Mouse (Mus musculus): ENCODE measurements around the gene Gpr153. TPM values are rescaled to one million over a fixed set of nuclear protein-coding genes. Genes with fewer than 3 reads are reported as not detected.

Gene Gpr153
- polyA plus RNA-seq, 1 experiment = 0.47 TPM

DNA sequence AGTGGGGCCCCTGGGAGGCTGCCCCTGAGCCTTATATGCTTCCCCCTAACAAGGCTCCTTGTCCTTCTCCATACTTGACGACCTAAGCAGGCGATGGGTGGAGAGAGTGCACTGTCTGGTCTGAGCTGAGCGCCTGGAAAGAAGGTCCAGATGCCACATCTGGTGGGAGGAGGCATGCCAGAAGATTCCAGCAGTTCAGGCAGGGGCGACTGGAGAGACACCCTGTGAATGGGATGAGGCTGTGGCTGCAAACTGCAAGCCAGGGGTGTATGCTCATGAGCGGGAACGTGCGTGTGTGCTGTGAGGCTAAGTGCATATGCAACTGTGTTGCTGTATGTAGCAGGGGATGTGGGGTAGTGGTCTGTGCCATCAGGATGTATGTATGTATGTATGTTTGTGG is 2.0 kb upstream of the Gpr153 start:
- H3K4me3 ChIP-seq (ENCODE audit: insufficient read depth, low read length) = no peak overlapping the region
- TF ChIP-seq CTCF (IDR thresholded peaks at IDR 0.05; ENCODE audit: low read depth, low read length) (no peak), POLR2A (IDR thresholded peaks at IDR 0.05; ENCODE audit: borderline replicate concordance, low read depth, low read length) (no peak)
- H3K4me1 ChIP-seq (ENCODE audit: control insufficient read depth, insufficient read depth, low read length) = no peaks in the 10 kb centered on the region
- no peak overlapping the region for H3K27ac ChIP-seq (ENCODE audit: insufficient read depth, low read depth, low read length)

DNA sequence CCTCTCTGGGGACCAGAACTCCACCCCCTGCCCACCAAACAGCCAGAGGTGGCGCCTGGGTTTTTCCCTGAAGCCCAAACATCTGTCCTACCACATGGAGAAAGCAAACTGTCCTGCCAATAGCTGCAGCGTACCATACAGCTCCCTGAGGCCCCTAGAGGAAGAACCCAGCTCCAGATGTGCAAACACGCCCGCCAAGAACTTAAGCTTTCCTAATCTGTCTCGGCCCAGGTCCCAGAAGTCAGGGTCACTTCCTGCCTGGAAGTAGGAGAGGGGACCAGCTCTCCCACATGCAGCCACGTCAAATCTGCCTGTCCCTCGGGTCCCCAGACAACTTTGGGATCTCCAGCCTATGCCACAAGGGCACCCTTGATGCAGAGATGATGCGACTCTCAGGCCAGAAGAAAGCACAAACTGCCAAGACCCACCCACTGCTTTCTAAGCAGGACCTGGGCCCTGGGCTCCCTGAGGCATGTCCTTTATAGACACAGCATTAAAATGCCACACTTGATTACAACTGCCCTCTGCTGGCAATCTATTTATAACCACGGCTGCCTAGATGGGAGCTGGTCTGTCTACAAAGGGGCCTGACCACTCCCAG is 1.5 kb upstream of the Gpr153 start:
- no peaks in the 10 kb centered on the region for H3K4me1 ChIP-seq (ENCODE audit: control insufficient read depth, insufficient read depth, low read length)
- H3K4me3 ChIP-seq (ENCODE audit: insufficient read depth, low read length) = no peak overlapping the region
- TF ChIP-seq POLR2A (IDR thresholded peaks at IDR 0.05; ENCODE audit: borderline replicate concordance, low read depth, low read length) (no peak), CTCF (IDR thresholded peaks at IDR 0.05; ENCODE audit: low read depth, low read length) (peak; percentile 28; the same call in 1 of the 2 replicates)
- no peak overlapping the region for H3K27ac ChIP-seq (ENCODE audit: insufficient read depth, low read depth, low read length)

GRCm38 (mm10) chr4:152273191-152273590 is 841 bp upstream of the Gpr153 start:
- Histone ChIP-seq H3K4me1 (ENCODE audit: control insufficient read depth, insufficient read depth, low read length) (no peaks in the 10 kb centered on the region), H3K27ac (ENCODE audit: insufficient read depth, low read depth, low read length) (no peak overlapping the region)
- no peak for TF ChIP-seq POLR2A (IDR thresholded peaks at IDR 0.05; ENCODE audit: borderline replicate concordance, low read depth, low read length)
- TF ChIP-seq CTCF (IDR thresholded peaks at IDR 0.05; ENCODE audit: low read depth, low read length) = no peak

DNA sequence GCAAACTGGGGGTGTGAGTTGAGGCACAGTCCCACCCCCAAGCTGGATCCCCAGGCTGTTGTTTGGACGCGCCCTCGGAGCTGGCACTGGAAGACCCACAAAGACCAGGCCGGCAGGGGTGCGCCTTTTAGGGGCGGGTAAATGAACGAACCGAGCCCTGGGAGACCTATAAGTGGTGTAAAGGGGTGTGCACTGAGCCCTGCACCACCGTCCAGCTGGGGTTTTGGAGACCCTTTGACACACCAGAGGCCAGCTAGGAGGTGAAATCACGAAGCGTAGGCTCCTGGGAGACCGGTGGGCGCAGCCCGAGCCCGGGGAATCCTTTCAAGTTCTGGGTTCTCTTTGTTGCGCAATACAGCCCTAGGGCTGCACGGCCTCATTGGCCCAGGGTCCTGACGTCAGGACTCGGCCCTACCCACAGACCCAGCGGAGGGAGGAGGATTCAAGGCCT is 674 bp downstream of the Gpr153 start:
- H3K4me3 ChIP-seq (ENCODE audit: insufficient read depth, low read length) = peak overlapping the region; percentile 36
- H3K4me1 ChIP-seq (ENCODE audit: control insufficient read depth, insufficient read depth, low read length) = no peaks in the 10 kb centered on the region
- no peak overlapping the region for H3K27ac ChIP-seq (ENCODE audit: insufficient read depth, low read depth, low read length)
- TF ChIP-seq CTCF (IDR thresholded peaks at IDR 0.05; ENCODE audit: low read depth, low read length) (no peak), POLR2A (IDR thresholded peaks at IDR 0.05; ENCODE audit: borderline replicate concordance, low read depth, low read length) (no peak)

More at GRCm38 (mm10) chr4:152273191-152273590, 841 bp upstream of the Gpr153 start:
- no peak overlapping the region for H3K4me3 ChIP-seq (ENCODE audit: insufficient read depth, low read length)

GRCm38 (mm10) chr4:152276389-152277347 is 2.6 kb downstream of the Gpr153 start:
- Histone ChIP-seq H3K27ac (ENCODE audit: insufficient read depth, low read depth, low read length) (no peak overlapping the region), H3K4me3 (ENCODE audit: insufficient read depth, low read length) (no peak overlapping the region), H3K4me1 (ENCODE audit: control insufficient read depth, insufficient read depth, low read length) (no peaks in the 10 kb centered on the region)
- TF ChIP-seq CTCF (IDR thresholded peaks at IDR 0.05; ENCODE audit: low read depth, low read length) (peak; percentile 58), POLR2A (IDR thresholded peaks at IDR 0.05; ENCODE audit: borderline replicate concordance, low read depth, low read length) (no peak)

DNA sequence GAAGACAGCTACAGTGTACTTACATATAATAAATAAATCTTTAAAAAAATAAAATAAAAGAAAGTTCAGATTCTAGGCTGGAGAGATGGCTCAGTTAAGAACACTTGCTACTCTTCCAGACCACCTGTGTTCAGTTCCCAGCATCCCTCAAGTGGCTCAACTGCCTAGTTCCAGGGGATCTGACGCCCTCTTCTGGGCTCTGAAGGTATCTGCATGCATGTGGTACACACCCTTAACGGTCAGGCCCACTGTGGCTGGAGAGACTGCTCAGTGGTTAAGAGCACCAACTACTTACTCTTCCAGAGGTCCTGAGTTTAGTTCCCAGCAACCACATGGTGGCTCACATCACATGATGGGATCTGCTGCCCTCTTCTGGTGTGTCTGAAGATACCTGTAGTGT is 3.9 kb downstream of the Gpr153 start:
- Histone ChIP-seq H3K4me1 (ENCODE audit: control insufficient read depth, insufficient read depth, low read length) (no peaks in the 10 kb centered on the region), H3K4me3 (ENCODE audit: insufficient read depth, low read length) (no peak overlapping the region), H3K27ac (ENCODE audit: insufficient read depth, low read depth, low read length) (no peak overlapping the region)
- TF ChIP-seq CTCF (IDR thresholded peaks at IDR 0.05; ENCODE audit: low read depth, low read length) = no peak

DNA sequence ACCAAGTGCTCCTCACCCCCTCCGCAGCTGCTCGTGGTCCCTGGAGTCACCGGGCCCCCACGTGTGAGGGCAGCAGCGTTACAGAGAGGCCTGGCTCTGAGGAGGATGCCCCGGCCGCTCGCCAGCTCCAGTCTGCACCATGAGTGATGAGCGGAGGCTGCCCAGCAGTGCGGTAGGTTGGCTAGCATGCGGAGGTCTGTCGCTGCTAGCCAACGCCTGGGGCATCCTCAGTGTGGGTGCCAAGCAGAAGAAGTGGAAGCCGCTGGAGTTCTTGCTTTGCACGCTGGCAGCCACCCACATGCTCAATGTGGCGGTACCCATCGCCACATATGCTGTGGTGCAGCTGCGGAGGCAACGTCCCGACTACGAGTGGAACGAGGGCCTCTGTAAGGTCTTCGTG is 5.0 kb downstream of the Gpr153 start:
- no peak overlapping the region for H3K4me3 ChIP-seq (ENCODE audit: insufficient read depth, low read length)
- H3K27ac ChIP-seq (ENCODE audit: insufficient read depth, low read depth, low read length) = no peak overlapping the region
- no peak for TF ChIP-seq POLR2A (IDR thresholded peaks at IDR 0.05; ENCODE audit: borderline replicate concordance, low read depth, low read length)
- no peak for TF ChIP-seq CTCF (IDR thresholded peaks at IDR 0.05; ENCODE audit: low read depth, low read length)
- H3K4me1 ChIP-seq (ENCODE audit: control insufficient read depth, insufficient read depth, low read length) = no peaks in the 10 kb centered on the region

- Histone ChIP-seq H3K4me3 (ENCODE audit: insufficient read depth, low read length) (no peak overlapping the region), H3K4me1 (ENCODE audit: control insufficient read depth, insufficient read depth, low read length) (no peaks in the 10 kb centered on the region), H3K27ac (ENCODE audit: insufficient read depth, low read depth, low read length) (no peak overlapping the region)
- no peak for TF ChIP-seq POLR2A (IDR thresholded peaks at IDR 0.05; ENCODE audit: borderline replicate concordance, low read depth, low read length)
Measured at GRCm38 (mm10) chr4:152281601-152282000, 7.6 kb downstream of the Gpr153 start.

DNA sequence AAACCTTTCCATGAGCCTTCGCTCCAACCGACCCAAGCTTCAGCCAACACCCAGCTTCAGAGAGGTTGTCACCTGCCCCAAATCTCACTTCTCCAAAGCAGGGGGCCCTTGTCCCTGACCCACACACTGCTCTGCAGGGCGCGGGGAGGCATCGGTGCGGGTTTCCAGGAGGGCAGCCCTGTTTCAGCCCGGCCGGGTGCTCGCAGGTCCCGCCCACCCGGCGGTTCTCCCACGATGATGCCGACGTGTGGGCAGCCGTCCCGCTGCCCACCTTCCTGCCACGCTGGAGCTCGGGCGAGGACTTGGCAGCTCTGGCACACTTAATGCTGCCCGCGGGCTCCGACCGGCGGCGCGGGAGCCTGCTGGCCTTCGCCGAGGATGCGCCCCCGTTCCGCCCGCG is 8.7 kb downstream of the Gpr153 start:
- no peak for TF ChIP-seq POLR2A (IDR thresholded peaks at IDR 0.05; ENCODE audit: borderline replicate concordance, low read depth, low read length)
- no peaks in the 10 kb centered on the region for H3K4me1 ChIP-seq (ENCODE audit: control insufficient read depth, insufficient read depth, low read length)
- H3K27ac ChIP-seq (ENCODE audit: insufficient read depth, low read depth, low read length) = no peak overlapping the region
- H3K4me3 ChIP-seq (ENCODE audit: insufficient read depth, low read length) = peak overlapping the region; percentile 21; the same call in 1 of the 2 replicates

Data from bone marrow macrophage, adult 2 months (primary cell).